Mouse (Mus musculus): ENCODE data around the gene Actn3. TPM values are rescaled to one million over a fixed set of nuclear protein-coding genes. Genes with fewer than 3 reads are reported as not detected.
A peak's percentile ranks its signal among the peaks of the same experiment; 100 is the strongest.

Actn3 gene
- polyA plus RNA-seq, 1 experiment from 2014 or later: 1.9 TPM

GRCm38 (mm10) chr19:4854552-4855469 is 22.9 kb downstream of the Actn3 start, which contains the start of gene Ctsf:
Ctsf (plus strand) TSS chr19:4855130.
- peak within 1 kb of the TSS; percentile 84 for H3K27ac ChIP-seq (replicated peaks)
- H3K36me3 ChIP-seq: peaks cover 8% of the 10 kb centered on the region
- 5% methylated on average over 45 of the region's 45 CpGs for WGBS
- H3K4me3 ChIP-seq: peak within 1 kb of the TSS; percentile 74
- H3K27me3 ChIP-seq (ENCODE audit: low read depth, poor library complexity, severe bottlenecking): peaks cover 13% of the 10 kb centered on the region
- H3K4me1 ChIP-seq: peaks cover 26% of the 10 kb centered on the region
- H3K9me3 ChIP-seq (replicated peaks): no peaks in the 10 kb centered on the region
- DNase-seq (ENCODE audit: low spot score): peak; percentile 87

- 42% methylated on average over 5 of the region's 5 CpGs for WGBS
Observed at GRCm38 (mm10) chr19:4850281-4850680, 27.4 kb downstream of the Actn3 start.

GRCm38 (mm10) chr19:4849800-4850199 is 27.9 kb downstream of the Actn3 start:
- Histone ChIP-seq H3K36me3 (no peaks in the 10 kb centered on the region), H3K4me1 (peaks cover 11% of the 10 kb centered on the region), H3K9me3 (replicated peaks) (no peaks in the 10 kb centered on the region), H3K27me3 (ENCODE audit: low read depth, poor library complexity, severe bottlenecking) (no peaks in the 10 kb centered on the region), H3K4me3 (no peak overlapping the region), H3K27ac (replicated peaks) (no peak overlapping the region)
- 53% methylated on average over 4 of the region's 4 CpGs for WGBS
- DNase-seq (ENCODE audit: low spot score): no peak

More at GRCm38 (mm10) chr19:4850281-4850680, 27.4 kb downstream of the Actn3 start:
- H3K27ac ChIP-seq (replicated peaks): no peak overlapping the region
- DNase-seq (ENCODE audit: low spot score): no peak
- H3K27me3 ChIP-seq (ENCODE audit: low read depth, poor library complexity, severe bottlenecking): no peaks in the 10 kb centered on the region
- no peak overlapping the region for H3K4me3 ChIP-seq
- no peaks in the 10 kb centered on the region for H3K9me3 ChIP-seq (replicated peaks)
- H3K4me1 ChIP-seq: peaks cover 15% of the 10 kb centered on the region
- no peaks in the 10 kb centered on the region for H3K36me3 ChIP-seq

- H3K4me3 ChIP-seq: no peak overlapping the region
- DNase-seq (ENCODE audit: low spot score): no peak
- H3K27me3 ChIP-seq (ENCODE audit: low read depth, poor library complexity, severe bottlenecking): 0 out of 2 replicates have a peak, but pooled peaks cover under 1% of the 10 kb centered on the region
- H3K36me3 ChIP-seq: no peaks in the 10 kb centered on the region
- H3K4me1 ChIP-seq: 0 out of 2 replicates have a peak, but pooled peaks cover 7% of the 10 kb centered on the region
- H3K27ac ChIP-seq (replicated peaks): no peak overlapping the region
- 45% methylated on average over 7 of the region's 7 CpGs for WGBS
- H3K9me3 ChIP-seq (replicated peaks): no peaks in the 10 kb centered on the region
Observed at GRCm38 (mm10) chr19:4847490-4847889, 30.2 kb downstream of the Actn3 start.

GRCm38 (mm10) chr19:4845846-4846245 is 31.9 kb downstream of the Actn3 start:
- 0 out of 2 replicates have a peak, but pooled peaks cover 7% of the 10 kb centered on the region for H3K4me1 ChIP-seq
- H3K27me3 ChIP-seq (ENCODE audit: low read depth, poor library complexity, severe bottlenecking): peaks cover 17% of the 10 kb centered on the region
- no peak overlapping the region for H3K4me3 ChIP-seq
- no peaks in the 10 kb centered on the region for H3K36me3 ChIP-seq
- no peaks in the 10 kb centered on the region for H3K9me3 ChIP-seq (replicated peaks)
- 76% methylated on average over 2 of the region's 2 CpGs for WGBS
- H3K27ac ChIP-seq (replicated peaks): no peak overlapping the region
- no peak for DNase-seq (ENCODE audit: low spot score)

- no peaks in the 10 kb centered on the region for H3K9me3 ChIP-seq (replicated peaks)
- H3K27ac ChIP-seq (replicated peaks): no peak overlapping the region
- no peak for DNase-seq (ENCODE audit: low spot score)
- H3K4me1 ChIP-seq: peaks cover 21% of the 10 kb centered on the region
- WGBS: 78% methylated on average over 2 of the region's 2 CpGs
- no peak overlapping the region for H3K4me3 ChIP-seq
- H3K36me3 ChIP-seq: no peaks in the 10 kb centered on the region
- peaks cover 31% of the 10 kb centered on the region for H3K27me3 ChIP-seq (ENCODE audit: low read depth, poor library complexity, severe bottlenecking)
Observed at GRCm38 (mm10) chr19:4842611-4843010, 35.1 kb downstream of the Actn3 start.

GRCm38 (mm10) chr19:4840848-4841247 is 36.9 kb downstream of the Actn3 start:
- Histone ChIP-seq H3K27ac (replicated peaks) (no peak overlapping the region), H3K9me3 (replicated peaks) (no peaks in the 10 kb centered on the region), H3K4me3 (no peak overlapping the region), H3K27me3 (ENCODE audit: low read depth, poor library complexity, severe bottlenecking) (peaks cover 31% of the 10 kb centered on the region), H3K36me3 (no peaks in the 10 kb centered on the region), H3K4me1 (peaks cover 21% of the 10 kb centered on the region)
- DNase-seq (ENCODE audit: low spot score): no peak
- WGBS: 86% methylated on average over 9 of the region's 9 CpGs

GRCm38 (mm10) chr19:4839149-4839548 is 38.6 kb downstream of the Actn3 start, which contains the start of the genes Ccs and Ccdc87:
Ccs (minus strand) TSS chr19:4839332.
Ccdc87 (plus strand) TSS chr19:4839366.
- Histone ChIP-seq H3K27me3 (ENCODE audit: low read depth, poor library complexity, severe bottlenecking) (peaks cover 31% of the 10 kb centered on the region), H3K9me3 (replicated peaks) (no peaks in the 10 kb centered on the region), H3K4me3 (peak within 1 kb of the TSS; percentile 72), H3K36me3 (no peaks in the 10 kb centered on the region), H3K4me1 (peaks cover 21% of the 10 kb centered on the region), H3K27ac (replicated peaks) (peak within 1 kb of the TSS; percentile 83)
- under 1% methylated on average over 25 of the region's 25 CpGs for WGBS
- DNase-seq (ENCODE audit: low spot score): peak; percentile 92

- Histone ChIP-seq H3K27me3 (ENCODE audit: low read depth, poor library complexity, severe bottlenecking) (peaks cover 31% of the 10 kb centered on the region), H3K27ac (replicated peaks) (peak overlapping the region; percentile 83), H3K4me1 (peaks cover 21% of the 10 kb centered on the region), H3K36me3 (no peaks in the 10 kb centered on the region), H3K4me3 (peak overlapping the region; percentile 72), H3K9me3 (replicated peaks) (no peaks in the 10 kb centered on the region)
- no peak for DNase-seq (ENCODE audit: low spot score)
- WGBS: 38% methylated on average over 10 of the region's 10 CpGs
Observed at GRCm38 (mm10) chr19:4838526-4839140, 39.1 kb downstream of the Actn3 start.

GRCm38 (mm10) chr19:4837049-4837448 is 40.7 kb downstream of the Actn3 start:
- no peak overlapping the region for H3K4me3 ChIP-seq
- WGBS: 96% methylated on average over 6 of the region's 6 CpGs

GRCm38 (mm10) chr19:4836096-4836495 is 41.6 kb downstream of the Actn3 start:
- peaks cover 17% of the 10 kb centered on the region for H3K27me3 ChIP-seq (ENCODE audit: low read depth, poor library complexity, severe bottlenecking)
- H3K27ac ChIP-seq (replicated peaks): no peak overlapping the region
- H3K36me3 ChIP-seq: peaks cover 4% of the 10 kb centered on the region
- peaks cover 27% of the 10 kb centered on the region for H3K4me1 ChIP-seq
- no peaks in the 10 kb centered on the region for H3K9me3 ChIP-seq (replicated peaks)
- no peak for DNase-seq (ENCODE audit: low spot score)
- WGBS: 82% methylated on average over 2 of the region's 2 CpGs
- no peak overlapping the region for H3K4me3 ChIP-seq

More at GRCm38 (mm10) chr19:4837049-4837448, 40.7 kb downstream of the Actn3 start:
- peaks cover 27% of the 10 kb centered on the region for H3K4me1 ChIP-seq
- peaks cover 26% of the 10 kb centered on the region for H3K27me3 ChIP-seq (ENCODE audit: low read depth, poor library complexity, severe bottlenecking)
- no peaks in the 10 kb centered on the region for H3K9me3 ChIP-seq (replicated peaks)
- H3K36me3 ChIP-seq: peaks cover 4% of the 10 kb centered on the region
- no peak overlapping the region for H3K27ac ChIP-seq (replicated peaks)
- DNase-seq (ENCODE audit: low spot score): no peak

GRCm38 (mm10) chr19:4833977-4834376 is 43.7 kb downstream of the Actn3 start:
- DNase-seq (ENCODE audit: low spot score): no peak
- H3K9me3 ChIP-seq (replicated peaks): no peaks in the 10 kb centered on the region
- H3K4me3 ChIP-seq: no peak overlapping the region
- peaks cover 17% of the 10 kb centered on the region for H3K4me1 ChIP-seq
- peaks cover 8% of the 10 kb centered on the region for H3K36me3 ChIP-seq
- H3K27me3 ChIP-seq (ENCODE audit: low read depth, poor library complexity, severe bottlenecking): no peaks in the 10 kb centered on the region
- H3K27ac ChIP-seq (replicated peaks): no peak overlapping the region
- WGBS: 87% methylated on average over 8 of the region's 8 CpGs
